Mouse (Mus musculus): ENCODE results near the gene Rnd3.

GRCm38 (mm10) chr2:51090688-51091087 is 58.2 kb downstream of the Rnd3 start:
- TF ChIP-seq CTCF (IDR thresholded peaks at IDR 0.05; ENCODE audit: borderline replicate concordance, extremely low read depth, insufficient read depth, insufficient read length) (no peak), POLR2A (IDR thresholded peaks at IDR 0.05; ENCODE audit: borderline replicate concordance, extremely low read depth, insufficient read depth, insufficient read length, poor library complexity, severe bottlenecking) (no peak)
